Mouse (Mus musculus) neural tube, embryonic 12.5 days (tissue): Measurements from ENCODE around the gene Med29. TPM values are rescaled to one million over a fixed set of nuclear protein-coding genes. Genes with fewer than 3 reads are reported as not detected.

Experiments
- ATAC-seq: fragments of 200-750 bp; cut with Nextera tagmentation; 2 replicates; pipeline ENCODE4 v1.8.0; 2017; ENCODE audit warnings: low read depth, mild to moderate bottlenecking, moderate TSS enrichment, moderate library complexity; ENCODE audit not compliant: low FRiP score
- H3K27ac ChIP-seq: fragments of 300-500 bp; sonication (generic); 2 replicates; pipeline ENCODE4 v1.5.1; 2016
- H3K27me3 ChIP-seq: fragments of 300-500 bp; sonication (generic); replicated peaks from 2 replicates; pipeline ENCODE4 v1.6.1; 2016; ENCODE audit warnings: mild to moderate bottlenecking
- H3K36me3 ChIP-seq: fragments of 300-500 bp; sonication (generic); 2 replicates; pipeline ENCODE4 v1.6.1; 2016; ENCODE audit warnings: mild to moderate bottlenecking
- H3K4me1 ChIP-seq: fragments of 300-500 bp; sonication (generic); 2 replicates; pipeline ENCODE4 v1.6.1; 2016
- H3K4me2 ChIP-seq: fragments of 300-500 bp; sonication (generic); replicated peaks from 2 replicates; pipeline ENCODE4 v1.6.1; 2016; ENCODE audit warnings: mild to moderate bottlenecking
- H3K4me3 ChIP-seq: fragments of 300-500 bp; sonication (generic); 2 replicates; pipeline ENCODE4 v1.5.1; 2016
- H3K9ac ChIP-seq: fragments of 300-500 bp; sonication (generic); 2 replicates; pipeline ENCODE4 v1.6.1; 2016; ENCODE audit warnings: mild to moderate bottlenecking
- H3K9me3 ChIP-seq: fragments of 300-500 bp; sonication (generic); 2 replicates; pipeline ENCODE4 v1.6.1; 2016; ENCODE audit warnings: mild to moderate bottlenecking
- WGBS: fragments of 180-500 bp; shearing (Covaris S2); methylation state at CpG from one replicate; pipeline ENCODE4 v1.1.7; 2016; 5-methylcytosine and 5-hydroxymethylcytosine counted together
- polyA plus RNA-seq: library from polyadenylated mRNA; unstranded; fragments of >200 nt; fragmentation: Nextera tagmentation; extraction: Ambion mirVana; gene quantifications from 2 replicates; pipeline ENCODE4 v1.2.1, GENCODE M21; 2016

The Med29 gene
- polyA plus RNA-seq, 1 experiment from 2014 or later, result 42.9 TPM

DNA sequence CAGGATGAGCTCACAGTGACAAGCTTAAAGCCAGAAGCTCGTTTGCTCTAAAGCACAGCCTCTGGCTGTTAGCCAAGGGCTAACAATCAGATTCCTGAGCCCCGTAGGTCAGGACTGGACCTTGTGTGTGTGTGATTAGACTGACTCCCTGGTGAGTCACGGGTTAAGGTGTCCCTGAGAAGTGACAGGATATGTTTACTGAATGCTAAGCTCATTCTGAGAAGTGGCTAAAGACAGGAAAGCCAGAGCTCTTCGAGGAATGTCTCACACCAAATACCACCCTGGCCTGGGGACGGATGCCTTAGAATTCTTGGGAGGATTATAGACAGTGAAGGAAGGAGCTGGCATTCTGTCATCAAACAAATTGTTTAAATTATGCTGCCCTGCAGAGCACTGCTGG is 34.5 kb downstream of the Med29 start:
- H3K27me3 ChIP-seq, result no peaks in the 10 kb centered on the region
- no peaks in the 10 kb centered on the region for H3K9me3 ChIP-seq
- WGBS, result 26% methylated on average over 5 of the region's 5 CpGs
- no peak overlapping the region for H3K4me3 ChIP-seq
- no peak for ATAC-seq
- H3K4me2 ChIP-seq, result no peak overlapping the region
- H3K27ac ChIP-seq, result no peak overlapping the region
- H3K36me3 ChIP-seq, result peaks cover 65% of the 10 kb centered on the region
- H3K4me1 ChIP-seq, result 0 out of 2 replicates have a peak, but pooled peaks cover 6% of the 10 kb centered on the region
- H3K9ac ChIP-seq, result 0 out of 2 replicates have a peak overlapping the region, but pooled peaks have one; percentile 5

DNA sequence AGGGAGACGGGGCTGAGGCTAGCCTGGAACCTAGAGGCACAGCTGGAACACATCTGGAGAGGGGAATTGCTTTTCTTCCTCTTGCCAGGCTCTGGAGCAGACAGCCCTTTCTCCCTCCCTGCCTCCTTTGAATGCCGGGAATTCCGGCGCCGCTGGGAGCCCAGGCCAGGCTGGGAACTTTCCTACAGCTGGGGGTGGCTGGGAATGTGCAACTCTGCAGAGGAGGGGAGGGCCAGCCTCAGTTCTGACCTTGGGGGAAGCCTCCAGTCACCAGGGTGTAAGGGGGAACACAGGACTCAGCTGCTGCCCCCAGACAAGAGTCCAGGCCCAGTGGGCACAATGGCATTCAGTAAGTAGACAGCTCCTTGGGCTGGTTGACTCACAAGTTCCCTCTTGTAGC is 35.5 kb downstream of the Med29 start:
- Histone ChIP-seq H3K27me3 (no peaks in the 10 kb centered on the region), H3K36me3 (peaks cover 60% of the 10 kb centered on the region), H3K27ac (no peak overlapping the region), H3K4me2 (no peak overlapping the region), H3K4me1 (0 out of 2 replicates have a peak, but pooled peaks cover 9% of the 10 kb centered on the region), H3K9me3 (no peaks in the 10 kb centered on the region), H3K9ac (no peak overlapping the region), H3K4me3 (no peak overlapping the region)
- WGBS, result 6% methylated on average over 5 of the region's 5 CpGs
- no peak for ATAC-seq

DNA sequence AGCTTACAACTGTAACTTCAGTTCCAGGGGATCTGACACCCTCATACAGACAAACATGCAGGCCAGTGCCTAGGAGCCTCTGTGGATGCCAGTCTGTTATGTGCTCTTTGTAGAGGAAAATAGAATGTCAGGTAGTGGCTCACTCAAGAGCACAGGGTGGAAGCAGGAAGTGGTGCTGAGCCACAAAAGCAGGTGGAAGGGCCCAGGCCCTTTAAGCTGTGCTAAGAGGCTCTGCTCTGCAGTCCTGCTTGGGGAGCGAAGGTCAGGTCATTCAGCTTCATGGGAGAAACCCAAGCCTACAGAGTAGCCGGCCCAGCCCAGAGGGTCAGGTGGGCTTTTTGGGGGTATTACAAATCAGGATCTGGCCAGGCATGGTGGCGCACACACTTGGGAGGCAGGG is 37.3 kb downstream of the Med29 start:
- Histone ChIP-seq H3K27ac (no peak overlapping the region), H3K36me3 (peaks cover 44% of the 10 kb centered on the region), H3K27me3 (no peaks in the 10 kb centered on the region), H3K9ac (no peak overlapping the region), H3K4me1 (peaks cover 17% of the 10 kb centered on the region), H3K4me3 (no peak overlapping the region), H3K4me2 (no peak overlapping the region), H3K9me3 (no peaks in the 10 kb centered on the region)
- no peak for ATAC-seq
- WGBS, result 93% methylated on average over 3 of the region's 3 CpGs

DNA sequence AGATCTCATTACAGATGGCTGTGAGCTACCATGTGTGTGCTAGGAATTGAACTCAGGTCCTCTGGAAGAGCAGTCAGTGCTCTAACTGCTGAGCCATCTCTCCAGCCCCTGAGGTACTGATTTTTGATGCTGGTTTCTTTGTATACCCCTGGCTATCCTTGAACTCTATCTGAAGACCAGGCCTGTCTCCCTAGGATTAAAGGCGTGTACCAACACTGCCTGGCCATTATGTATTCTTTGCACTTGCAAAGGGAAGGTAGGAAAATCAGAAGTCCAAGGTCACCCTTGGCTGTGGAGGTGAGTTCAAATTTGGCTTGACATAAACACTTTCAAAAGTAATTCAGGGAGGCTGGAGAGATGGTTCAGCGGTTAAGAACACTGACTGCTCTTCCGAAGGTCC is 37.9 kb downstream of the Med29 start:
- H3K36me3 ChIP-seq, result peaks cover 38% of the 10 kb centered on the region

DNA sequence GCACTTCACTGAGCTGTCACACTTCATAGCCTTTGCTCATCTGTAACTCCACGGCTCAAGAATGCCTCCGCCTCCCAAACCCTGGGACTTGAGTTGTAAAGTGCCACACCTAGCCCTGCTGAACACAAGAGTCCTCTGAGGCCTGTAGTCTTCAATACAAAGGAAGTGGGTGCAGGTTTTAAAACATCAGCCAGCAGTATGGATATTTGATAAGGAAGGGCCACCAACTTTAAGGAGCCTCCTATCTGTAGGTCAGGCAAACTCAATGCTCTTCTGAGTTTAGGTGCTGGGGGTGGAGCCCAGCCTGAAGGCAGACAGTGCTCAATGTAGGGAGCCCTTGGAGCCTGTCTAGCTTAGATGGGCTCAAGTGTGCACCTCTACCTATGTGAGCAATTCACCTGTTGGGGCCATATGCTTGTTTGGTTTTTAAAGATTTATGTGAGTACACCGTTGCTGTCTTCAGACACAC is 38.4 kb downstream of the Med29 start:
- H3K4me1 ChIP-seq, result peaks cover 24% of the 10 kb centered on the region
- no peak overlapping the region for H3K4me3 ChIP-seq
- H3K36me3 ChIP-seq, result peaks cover 33% of the 10 kb centered on the region
- H3K9ac ChIP-seq, result no peak overlapping the region
- no peaks in the 10 kb centered on the region for H3K27me3 ChIP-seq
- no peaks in the 10 kb centered on the region for H3K9me3 ChIP-seq
- WGBS, result 93% methylated on average over 3 of the region's 3 CpGs
- ATAC-seq, result no peak
- H3K4me2 ChIP-seq, result no peak overlapping the region
- no peak overlapping the region for H3K27ac ChIP-seq

More for the DNA sequence above, 37.9 kb downstream of the Med29 start:
- no peak overlapping the region for H3K4me2 ChIP-seq
- H3K4me3 ChIP-seq, result no peak overlapping the region
- peaks cover 22% of the 10 kb centered on the region for H3K4me1 ChIP-seq
- H3K27ac ChIP-seq, result no peak overlapping the region
- H3K9me3 ChIP-seq, result no peaks in the 10 kb centered on the region
- H3K9ac ChIP-seq, result no peak overlapping the region
- no peaks in the 10 kb centered on the region for H3K27me3 ChIP-seq
- no peak for ATAC-seq
- WGBS, result 93% methylated on average over 3 of the region's 3 CpGs

DNA sequence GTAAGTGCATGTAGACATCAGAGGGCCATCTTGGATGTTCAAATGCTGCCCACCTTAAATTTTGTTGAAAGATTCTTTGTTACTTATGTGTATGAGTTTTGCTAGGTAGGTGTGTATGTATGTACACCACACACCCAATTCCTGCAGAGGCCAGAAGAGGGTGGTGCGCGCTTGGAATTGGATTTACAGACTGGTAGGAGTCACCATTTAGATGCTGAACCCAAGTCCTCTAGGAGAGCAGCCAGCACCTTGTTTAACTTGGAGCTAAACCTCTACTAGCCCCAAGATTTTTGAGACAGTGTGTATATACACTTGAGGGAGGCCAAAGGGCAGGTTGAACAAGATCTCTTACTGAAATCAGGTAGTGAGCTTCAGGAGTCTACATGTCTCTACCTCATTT is 39.2 kb downstream of the Med29 start:
- Histone ChIP-seq H3K9ac (no peak overlapping the region), H3K9me3 (no peaks in the 10 kb centered on the region), H3K4me1 (peaks cover 24% of the 10 kb centered on the region), H3K27ac (no peak overlapping the region), H3K4me3 (no peak overlapping the region), H3K36me3 (peaks cover 31% of the 10 kb centered on the region), H3K4me2 (no peak overlapping the region), H3K27me3 (no peaks in the 10 kb centered on the region)
- ATAC-seq, result no peak
- WGBS, result 98% methylated on average over 2 of the region's 2 CpGs

DNA sequence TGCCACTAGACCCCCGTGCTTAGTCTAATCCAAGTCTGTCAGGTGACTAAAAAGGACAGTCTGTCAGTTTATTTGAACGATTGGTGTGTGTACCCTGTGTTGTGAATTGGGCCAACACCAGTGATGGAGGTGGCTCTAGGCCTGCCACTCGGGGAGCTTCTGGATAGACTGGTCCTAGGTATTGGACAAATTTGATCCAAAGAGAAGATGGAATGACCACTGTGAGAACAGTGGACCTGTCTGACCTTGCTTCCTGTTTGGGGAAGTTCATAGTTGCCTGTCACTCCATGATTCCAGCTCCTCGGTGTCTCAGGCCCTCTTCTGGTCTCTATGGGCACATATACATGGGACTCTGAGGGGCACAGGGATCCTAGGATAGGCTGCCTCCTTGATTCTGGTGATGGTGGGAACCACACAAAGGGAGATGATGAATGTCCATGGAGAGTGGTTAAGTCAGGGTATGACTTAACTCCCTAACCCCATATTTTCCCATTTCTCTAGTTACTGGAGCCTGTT is 40.8 kb downstream of the Med29 start:
- Histone ChIP-seq H3K4me3 (peak overlapping the region; percentile 92), H3K9ac (peak overlapping the region; percentile 96), H3K27ac (no peak overlapping the region), H3K36me3 (peaks cover 31% of the 10 kb centered on the region), H3K4me2 (peak overlapping the region; percentile 95), H3K27me3 (no peaks in the 10 kb centered on the region), H3K4me1 (peaks cover 18% of the 10 kb centered on the region), H3K9me3 (no peaks in the 10 kb centered on the region)
- 52% methylated on average over 4 of the region's 4 CpGs for WGBS
- ATAC-seq, result no peak

DNA sequence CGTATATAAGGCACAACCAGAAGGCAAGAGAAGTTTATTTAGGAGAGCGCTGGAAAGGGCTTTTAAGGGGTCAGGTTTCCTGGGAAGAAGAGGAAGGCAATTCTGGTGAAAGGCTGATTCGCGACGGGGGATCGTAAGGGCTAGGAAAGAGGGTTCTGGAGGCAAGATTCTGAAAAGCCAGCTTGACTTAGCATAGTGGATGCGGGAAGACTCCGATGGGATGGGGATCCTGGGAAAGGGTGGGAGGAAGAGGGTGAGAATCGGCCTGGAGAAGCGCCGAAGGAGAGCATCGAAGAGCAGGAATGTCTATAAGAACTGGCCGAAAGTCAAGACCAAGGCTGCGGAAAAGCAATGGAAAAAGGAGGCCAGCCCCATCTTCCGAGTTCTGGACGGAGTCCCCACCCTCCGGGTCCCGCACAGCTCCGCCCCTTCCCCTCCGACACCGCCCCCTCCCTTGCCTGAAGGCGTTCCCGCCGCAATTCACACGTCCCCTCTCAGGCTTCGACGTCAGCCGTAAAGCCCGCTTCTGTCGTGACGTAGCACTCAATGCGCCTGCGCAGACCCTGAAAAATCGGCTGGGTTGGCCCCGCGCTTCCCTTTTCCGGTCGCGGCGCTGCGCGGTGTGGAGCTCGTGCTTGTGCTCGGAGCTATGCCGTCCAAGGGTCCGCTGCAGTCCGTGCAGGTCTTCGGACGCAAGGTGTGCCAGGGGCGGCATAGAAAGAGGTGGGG is 42.2 kb downstream of the Med29 start, which contains the start of gene Rps16:
Rps16 (plus strand) TSS at position 498 of the 729 bp plus-strand sequence.
- under 1% methylated on average over 50 of the region's 50 CpGs for WGBS
- H3K4me1 ChIP-seq, result peaks cover 18% of the 10 kb centered on the region
- peak; percentile 93 for ATAC-seq
- peak within 1 kb of the TSS; percentile 95 for H3K4me2 ChIP-seq
- H3K9me3 ChIP-seq, result no peaks in the 10 kb centered on the region
- no peaks in the 10 kb centered on the region for H3K27me3 ChIP-seq
- peaks cover 29% of the 10 kb centered on the region for H3K36me3 ChIP-seq
- peak within 1 kb of the TSS; percentile 60 for H3K27ac ChIP-seq
- peak within 1 kb of the TSS; percentile 92 for H3K4me3 ChIP-seq
- H3K9ac ChIP-seq, result peak within 1 kb of the TSS; percentile 96

DNA sequence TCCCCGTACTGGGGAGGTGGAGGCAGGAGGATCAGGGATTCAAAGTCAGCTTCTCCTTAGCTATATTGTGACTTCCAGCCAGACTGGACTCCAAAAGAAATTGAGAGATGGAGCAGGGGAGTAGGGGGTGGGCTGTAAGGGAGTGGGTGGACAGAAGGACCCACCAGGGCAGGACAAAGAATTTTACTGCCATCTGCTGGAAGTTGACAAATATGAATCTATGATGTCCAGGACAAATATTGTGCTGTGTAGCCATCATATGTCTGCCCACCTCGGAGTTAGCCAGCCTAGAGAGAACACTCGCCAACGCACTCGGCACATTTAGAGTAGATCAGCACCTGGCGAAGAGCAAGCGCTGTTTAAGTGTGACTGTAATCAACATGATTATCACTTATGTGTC is 43.9 kb downstream of the Med29 start:
- H3K4me1 ChIP-seq, result peaks cover 18% of the 10 kb centered on the region
- no peak overlapping the region for H3K4me2 ChIP-seq
- H3K36me3 ChIP-seq, result peaks cover 13% of the 10 kb centered on the region
- no peak overlapping the region for H3K4me3 ChIP-seq
- 89% methylated on average over 7 of the region's 7 CpGs for WGBS
- H3K9me3 ChIP-seq, result no peaks in the 10 kb centered on the region
- ATAC-seq, result no peak
- no peak overlapping the region for H3K27ac ChIP-seq
- no peak overlapping the region for H3K9ac ChIP-seq
- H3K27me3 ChIP-seq, result no peaks in the 10 kb centered on the region

DNA sequence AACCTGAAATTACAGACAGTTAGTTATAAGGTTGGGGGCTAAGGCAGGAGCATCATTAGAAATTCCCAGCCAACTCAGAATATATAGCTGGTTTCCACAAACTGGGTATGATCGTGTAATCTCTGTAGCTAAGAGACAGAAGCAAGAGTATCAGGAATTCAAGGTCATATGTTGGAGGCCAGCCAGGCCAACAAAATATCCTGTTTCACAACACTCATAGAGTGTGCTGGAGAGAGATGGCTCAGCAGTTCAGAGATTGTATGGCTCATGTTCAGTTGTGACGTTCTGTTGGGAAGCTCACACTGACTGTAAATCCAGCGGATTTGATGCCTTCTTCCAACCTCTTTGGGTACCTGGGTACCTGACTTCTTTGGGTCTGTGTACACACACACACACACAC is 44.8 kb downstream of the Med29 start:
- no peaks in the 10 kb centered on the region for H3K27me3 ChIP-seq
- no peak for ATAC-seq
- peaks cover 18% of the 10 kb centered on the region for H3K4me1 ChIP-seq
- H3K9ac ChIP-seq, result no peak overlapping the region
- H3K27ac ChIP-seq, result no peak overlapping the region
- H3K4me3 ChIP-seq, result no peak overlapping the region
- peaks cover 5% of the 10 kb centered on the region; the same call in 1 of the 2 replicates for H3K36me3 ChIP-seq
- no peaks in the 10 kb centered on the region for H3K9me3 ChIP-seq
- no peak overlapping the region for H3K4me2 ChIP-seq
- WGBS, result 82% methylated on average over 3 of the region's 3 CpGs

DNA sequence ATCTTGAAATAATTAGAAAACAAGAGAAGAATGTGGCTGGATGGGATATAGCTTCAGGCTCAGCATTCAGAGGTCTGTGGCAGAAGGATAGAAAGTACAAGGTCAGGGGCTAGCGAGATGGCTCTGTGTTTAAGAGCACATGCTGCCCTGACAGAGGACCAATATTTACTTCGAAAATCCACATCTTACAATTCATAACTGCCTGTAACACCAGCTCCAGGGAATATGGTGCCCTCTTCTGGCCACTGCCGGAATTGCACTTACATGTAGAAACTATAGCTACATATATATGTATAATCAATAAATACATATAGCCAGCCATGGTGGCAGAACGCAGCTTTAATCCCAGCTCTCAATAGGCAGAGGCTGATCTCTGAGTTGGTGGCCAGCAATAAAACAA is 47.9 kb downstream of the Med29 start:
- WGBS, result 8% methylated on average over 4 of the region's 4 CpGs

DNA sequence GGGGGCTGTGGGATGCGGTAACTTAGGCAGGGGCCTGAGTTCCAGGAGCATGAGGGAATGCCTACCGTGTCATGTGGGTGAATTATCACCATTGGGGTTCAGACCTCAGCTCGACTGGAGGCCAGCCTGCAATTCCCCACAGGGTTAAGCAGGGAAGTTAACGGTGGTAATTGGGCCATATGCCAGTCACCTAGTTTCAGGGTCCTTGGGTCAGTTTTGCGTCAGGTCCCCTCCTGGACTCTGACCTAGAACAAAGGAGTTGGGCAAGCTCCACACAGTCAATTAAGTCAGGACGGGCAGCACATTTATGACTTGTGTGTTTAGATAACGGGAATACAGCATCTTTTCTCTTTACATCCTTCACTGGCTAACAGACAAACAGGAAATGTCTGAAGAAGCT is 51.1 kb downstream of the Med29 start:
- Histone ChIP-seq H3K4me2 (no peak overlapping the region), H3K27me3 (no peaks in the 10 kb centered on the region), H3K27ac (no peak overlapping the region), H3K9me3 (no peaks in the 10 kb centered on the region), H3K36me3 (no peaks in the 10 kb centered on the region), H3K4me3 (no peak overlapping the region), H3K4me1 (peaks cover 9% of the 10 kb centered on the region), H3K9ac (no peak overlapping the region)
- ATAC-seq, result no peak
- 29% methylated on average over 7 of the region's 7 CpGs for WGBS

More for the DNA sequence above, 47.9 kb downstream of the Med29 start:
- Histone ChIP-seq H3K9ac (no peak overlapping the region), H3K4me2 (no peak overlapping the region), H3K27me3 (no peaks in the 10 kb centered on the region), H3K36me3 (no peaks in the 10 kb centered on the region), H3K9me3 (no peaks in the 10 kb centered on the region), H3K27ac (no peak overlapping the region), H3K4me1 (peaks cover 2% of the 10 kb centered on the region; the same call in 1 of the 2 replicates), H3K4me3 (no peak overlapping the region)
- ATAC-seq, result no peak
